Mouse (Mus musculus): ENCODE measurements around the gene Mvb12a.

The Mvb12a gene

DNA sequence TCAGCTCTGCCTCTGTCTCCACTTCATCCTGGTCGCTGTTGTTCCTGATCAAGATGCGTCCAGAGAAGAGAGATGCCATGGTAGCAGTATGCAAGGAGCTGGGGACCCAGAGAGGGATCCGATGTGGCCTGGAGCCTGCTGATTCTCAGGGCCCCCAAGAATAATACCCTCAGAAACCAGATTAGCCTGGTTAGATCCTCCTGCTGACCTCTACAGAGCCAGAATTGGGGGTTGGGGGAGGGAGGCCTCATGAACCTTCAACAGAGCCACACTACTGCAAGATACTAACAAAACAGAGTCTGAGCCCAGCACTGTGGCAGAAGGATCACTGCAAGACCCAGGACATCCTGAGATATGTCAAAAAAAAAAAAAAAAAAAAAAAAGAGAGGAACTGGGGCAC, 23.8 kb downstream of the Mvb12a start, which contains the start of gene Nxnl1:
Nxnl1 (minus strand) TSS at position 101 of the 400 bp plus-strand sequence.
- DNase-seq (ENCODE audit: low spot score) = no peak

DNA sequence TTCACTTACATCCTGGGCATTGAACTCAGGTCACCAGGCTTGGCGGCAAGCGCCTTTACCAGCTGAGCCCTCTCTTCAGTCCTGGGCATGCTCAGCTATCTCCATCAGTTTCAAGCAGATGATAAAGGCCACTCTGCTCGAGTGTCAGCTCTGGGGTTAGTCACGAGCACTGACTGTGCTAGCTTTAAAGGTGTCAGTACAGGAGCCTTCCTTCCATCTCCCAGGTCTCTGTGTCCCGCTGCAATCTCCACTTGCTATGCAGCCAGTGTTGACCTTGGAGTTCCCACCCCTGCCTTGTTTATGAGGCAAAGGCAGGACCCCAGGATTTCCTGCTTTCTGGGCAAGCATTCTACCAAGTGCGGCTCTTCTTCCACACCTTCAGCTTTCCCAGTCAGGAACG, 24.9 kb downstream of the Mvb12a start:
- no peak for DNase-seq (ENCODE audit: low spot score)

DNA sequence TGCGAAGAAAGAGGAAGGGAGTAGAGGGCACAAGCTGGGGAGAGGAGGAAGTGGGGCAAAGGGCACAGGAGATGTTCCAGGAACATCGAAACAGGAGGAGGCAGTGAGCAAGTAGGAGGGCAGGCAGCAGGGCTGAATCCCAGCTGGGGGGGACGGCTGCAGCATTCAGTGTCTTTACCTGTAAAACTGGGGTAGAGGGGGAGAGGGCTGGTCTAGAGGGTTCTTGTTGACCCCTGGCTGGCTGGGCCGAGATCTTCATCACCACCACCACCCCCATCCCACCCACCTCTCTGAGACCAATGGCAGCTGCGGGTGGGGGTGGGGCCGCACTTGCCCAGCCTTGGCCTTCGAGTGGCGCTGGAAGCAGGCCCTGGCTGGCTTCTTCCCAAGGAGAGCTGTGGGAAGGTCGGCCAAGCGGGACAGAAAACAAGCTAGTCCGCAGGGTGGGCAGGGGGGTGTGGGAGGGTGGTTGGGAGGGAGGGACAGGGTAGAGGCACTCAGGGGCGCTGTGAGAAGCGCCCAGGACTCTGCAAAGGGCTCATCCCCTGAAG, 25.7 kb downstream of the Mvb12a start, which contains the start of gene Slc27a1:
Slc27a1 (plus strand) TSS at position 496 of the 551 bp plus-strand sequence.
- DNase-seq (ENCODE audit: low spot score) = peak; percentile 91

DNA sequence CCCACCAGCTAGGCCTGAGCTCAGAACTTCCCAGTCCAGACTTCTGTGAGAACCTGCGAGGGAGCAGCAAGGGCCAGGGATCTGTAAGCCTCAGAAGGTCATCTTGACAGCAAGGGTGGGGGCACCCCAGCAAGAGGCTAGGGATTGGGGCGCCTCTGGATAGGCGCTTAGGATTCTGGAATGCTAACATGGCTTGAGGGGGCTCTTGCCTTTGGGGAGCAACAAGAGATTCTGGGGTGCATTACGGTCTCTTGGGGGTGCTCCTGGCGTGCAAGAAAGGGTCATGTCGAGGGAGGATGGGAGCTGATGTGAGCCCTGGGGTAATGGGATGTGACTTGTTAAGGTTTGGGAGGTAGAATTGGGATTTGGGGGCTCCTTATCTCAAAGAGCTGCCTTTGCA, 26.2 kb downstream of the Mvb12a start:
- no peak for DNase-seq (ENCODE audit: low spot score)

DNA sequence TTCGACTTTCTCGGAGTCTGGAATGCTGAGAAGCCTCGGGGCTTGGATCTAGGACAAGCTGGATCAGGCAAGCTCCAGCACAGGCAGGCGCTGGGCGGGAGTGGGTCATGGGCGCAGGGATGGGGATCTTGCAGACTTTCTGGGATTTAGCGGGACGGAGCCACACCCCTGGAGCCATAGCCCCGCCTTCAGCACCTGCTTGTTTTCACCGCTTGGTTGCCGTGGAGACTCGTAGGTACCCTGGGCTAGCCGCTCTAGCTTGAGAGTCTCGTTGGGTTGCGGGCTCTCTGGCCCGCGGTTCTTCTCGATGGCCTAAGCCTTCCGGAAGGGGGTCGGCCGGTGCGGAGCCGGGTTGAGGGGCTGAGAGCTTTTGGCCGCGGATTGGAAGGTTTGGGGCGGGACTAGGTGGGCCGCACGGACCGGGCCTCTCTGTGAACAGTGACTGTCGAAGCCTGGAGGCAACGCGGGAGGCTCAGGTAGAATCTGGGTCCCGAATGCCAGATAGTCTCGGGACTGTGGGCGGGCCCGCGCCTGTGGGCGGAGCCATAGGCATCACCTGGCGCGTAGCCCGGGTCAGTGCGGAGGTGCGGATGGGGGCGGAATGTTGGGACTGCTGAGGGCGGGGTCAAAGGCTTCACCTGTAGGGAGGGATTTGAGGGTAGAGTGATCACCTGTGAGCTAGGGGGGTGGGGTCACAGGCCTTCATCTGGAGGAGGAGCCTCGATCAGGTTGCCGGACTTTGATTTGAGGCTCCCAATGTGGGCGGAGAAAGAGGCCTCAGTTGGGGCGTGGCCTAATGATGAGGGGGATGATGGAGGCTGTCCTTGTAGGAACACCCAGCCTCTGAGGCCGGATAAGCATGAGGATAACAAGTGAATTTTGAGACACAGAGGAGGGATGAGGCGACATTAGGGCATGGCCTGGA, 26.9 kb downstream of the Mvb12a start:
- peak; percentile 89 for DNase-seq (ENCODE audit: low spot score)

GRCm38 (mm10) chr8:71570291-71570954, 27.7 kb downstream of the Mvb12a start:
- peak; percentile 94 for DNase-seq (ENCODE audit: low spot score)

DNA sequence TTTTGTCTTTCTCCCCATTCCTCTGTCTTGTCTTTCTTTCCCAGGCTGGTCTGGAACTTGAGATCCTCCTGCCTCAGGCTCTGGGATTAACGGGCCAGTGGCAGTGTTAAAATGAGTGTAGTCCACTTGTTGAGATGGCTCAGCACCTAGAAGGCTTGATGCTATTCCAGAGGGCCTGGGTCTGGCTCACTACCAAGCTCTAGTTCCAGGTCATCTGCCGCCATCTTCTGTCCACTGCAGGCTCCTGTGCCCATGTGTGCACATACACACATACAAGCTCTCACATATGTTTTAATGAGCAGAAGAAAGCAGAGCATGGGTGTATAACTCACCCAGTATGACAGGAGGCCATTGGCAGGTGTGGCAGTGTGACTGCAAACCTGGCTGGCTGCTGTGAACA, 29.4 kb downstream of the Mvb12a start:
- DNase-seq (ENCODE audit: low spot score) = no peak

- DNase-seq (ENCODE audit: low spot score) = peak; percentile 77
Measured at GRCm38 (mm10) chr8:71572847-71573633, 30.3 kb downstream of the Mvb12a start.

DNA sequence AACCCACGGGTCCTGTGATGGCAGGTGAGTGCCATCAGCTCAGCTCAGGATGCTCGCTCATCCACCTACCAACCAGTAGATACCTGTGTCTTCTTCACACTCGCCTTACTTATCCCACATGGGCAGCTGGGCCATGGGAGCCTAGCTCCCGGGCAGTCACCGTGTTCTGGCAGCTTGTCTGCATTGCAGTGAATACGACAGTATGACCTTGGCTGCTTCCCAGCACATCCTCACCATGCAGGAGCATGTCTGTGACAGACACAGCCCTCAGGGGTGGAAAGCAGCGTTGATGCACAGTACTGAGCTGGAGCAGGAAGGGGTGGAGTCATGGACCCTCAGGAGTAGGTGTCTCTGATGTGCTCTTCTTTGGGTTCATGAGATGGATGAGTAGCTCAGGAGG, 31.7 kb downstream of the Mvb12a start:
- DNase-seq (ENCODE audit: low spot score) = no peak

GRCm38 (mm10) chr8:71575020-71575419, 32.3 kb downstream of the Mvb12a start:
- no peak for DNase-seq (ENCODE audit: low spot score)

DNA sequence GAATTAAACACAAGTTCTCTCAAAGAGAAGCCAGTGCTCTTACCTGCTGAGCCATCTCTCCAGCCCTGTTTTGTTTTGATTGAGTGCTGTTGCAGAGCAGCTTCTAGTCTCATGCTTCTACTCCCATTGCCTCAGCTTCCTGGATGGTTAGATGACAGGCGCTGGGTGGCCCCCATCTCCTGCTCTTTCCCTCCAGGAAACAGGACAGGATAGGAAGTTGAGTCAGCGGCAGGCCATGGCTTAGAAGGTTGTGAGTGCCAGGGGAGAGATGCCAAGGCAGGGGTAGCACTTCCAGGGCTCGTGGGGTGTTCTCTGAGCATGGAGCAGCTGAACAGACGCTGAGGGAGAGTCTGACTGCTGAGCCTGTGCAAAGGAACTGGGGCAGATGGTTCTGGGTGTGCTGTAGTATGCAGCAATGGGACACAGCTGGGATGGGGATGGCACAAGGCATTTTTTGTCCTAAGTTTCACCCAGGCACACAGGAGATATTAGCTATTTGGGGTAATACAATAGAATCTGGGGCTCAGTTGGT, 35.2 kb downstream of the Mvb12a start:
- DNase-seq (ENCODE audit: low spot score) = no peak

DNA sequence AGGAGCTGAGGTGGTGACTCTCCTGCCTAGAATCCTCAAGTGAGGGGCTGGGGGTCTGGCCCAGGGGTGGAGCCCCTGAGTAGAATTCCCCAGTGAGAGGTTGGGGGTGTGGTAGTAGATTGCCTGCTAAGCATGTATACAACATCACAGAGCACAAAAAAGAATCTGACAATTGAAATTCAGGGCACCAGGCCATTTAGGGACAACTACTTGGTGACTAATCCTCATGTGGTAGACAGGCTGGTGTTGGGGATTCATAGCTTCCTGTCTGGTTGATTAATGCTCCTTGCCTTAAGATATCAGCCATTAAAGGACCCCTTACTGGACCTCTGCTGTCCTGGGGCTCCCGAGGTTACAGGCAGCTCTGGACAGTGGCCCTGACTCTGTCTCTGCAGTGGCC, 36.3 kb downstream of the Mvb12a start:
- DNase-seq (ENCODE audit: low spot score) = no peak

GRCm38 (mm10) chr8:71579476-71579875, 36.8 kb downstream of the Mvb12a start:
- peak; percentile 64 for DNase-seq (ENCODE audit: low spot score)

- no peak for DNase-seq (ENCODE audit: low spot score)
Measured at GRCm38 (mm10) chr8:71580201-71580600, 37.5 kb downstream of the Mvb12a start.

DNA sequence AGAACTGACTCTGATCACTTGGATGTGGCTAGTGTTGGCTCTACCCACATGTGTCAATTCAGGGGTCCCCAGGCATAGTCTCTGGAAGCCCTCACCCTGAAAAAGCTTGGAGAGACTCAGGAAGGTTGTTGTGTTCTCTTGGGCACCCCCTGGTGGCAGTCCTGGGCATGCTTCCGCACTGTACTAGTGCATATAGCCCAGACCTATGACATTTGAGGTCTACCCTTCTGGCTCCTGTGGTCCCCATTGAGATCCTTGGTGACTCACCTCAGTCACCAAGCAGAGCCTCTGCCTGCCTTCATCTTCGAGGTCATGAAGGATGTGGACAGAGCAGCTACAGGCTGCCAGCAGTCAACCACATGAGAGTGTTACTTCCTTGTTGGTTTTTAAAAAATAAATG, 44.2 kb downstream of the Mvb12a start:
- DNase-seq (ENCODE audit: low spot score) = no peak

GRCm38 (mm10) chr8:71588762-71589161, 46.0 kb downstream of the Mvb12a start:
- no peak for DNase-seq (ENCODE audit: low spot score)

GRCm38 (mm10) chr8:71591017-71591416, 48.3 kb downstream of the Mvb12a start:
- DNase-seq (ENCODE audit: low spot score) = no peak

DNA sequence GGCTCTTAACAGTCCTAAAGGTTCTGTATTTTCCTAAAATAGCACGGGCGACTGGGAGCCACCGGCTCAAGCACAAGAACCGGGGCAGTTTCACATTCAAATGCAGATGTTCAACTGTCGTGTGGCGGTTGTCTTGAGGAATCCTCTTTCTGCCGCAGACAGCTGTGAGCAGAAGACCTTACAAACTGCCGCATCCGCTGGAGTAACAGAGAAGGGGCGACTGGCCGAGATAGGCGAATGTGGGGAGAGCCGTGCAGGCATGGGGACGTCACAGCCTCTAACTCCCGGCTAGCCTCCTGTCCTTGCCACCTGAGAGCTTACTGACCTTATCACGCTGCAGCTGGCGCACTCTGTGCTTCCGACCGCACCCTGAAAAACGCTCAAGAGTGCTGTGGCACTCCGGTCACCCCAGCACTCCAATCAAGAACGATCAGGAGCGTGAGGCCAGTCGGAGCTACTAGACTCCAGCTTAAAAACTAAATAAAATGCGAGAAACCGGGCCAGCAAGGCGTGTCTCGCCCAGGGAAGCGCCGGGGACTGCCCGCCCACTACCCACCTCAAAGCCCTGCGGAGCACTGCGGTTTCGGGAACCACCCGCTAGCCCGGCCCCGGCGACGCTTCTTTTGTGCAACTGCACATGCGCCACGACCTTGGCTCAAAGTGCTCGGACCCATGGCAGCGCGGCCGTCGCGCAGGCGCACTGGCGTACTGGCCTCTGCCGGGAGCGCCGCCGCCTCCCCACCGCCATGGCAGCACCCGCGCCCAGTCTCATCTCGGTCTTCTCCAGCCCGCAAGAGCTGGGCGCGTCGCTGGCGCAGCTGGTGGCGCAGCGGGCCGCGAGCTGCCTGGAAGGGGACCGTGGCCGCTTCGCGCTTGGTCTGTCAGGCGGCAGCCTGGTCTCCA, 49.0 kb downstream of the Mvb12a start, which contains the start of gene Pgls:
Pgls (plus strand) TSS at position 706 of the 903 bp plus-strand sequence.
- peak; percentile 94 for DNase-seq (ENCODE audit: low spot score)

- DNase-seq (ENCODE audit: low spot score) = peak; percentile 72
Measured at GRCm38 (mm10) chr8:71592374-71593170, 49.9 kb downstream of the Mvb12a start.

Data from ovary, adult 18-20 months (tissue).